10 mouse cellular contexts compared by ENCODE assay signal in genomic region chr10:127626433-127626832, GRCm38 (mm10). TPM values are rescaled to one million over a fixed set of nuclear protein-coding genes. Genes with fewer than 3 reads are reported as not detected.
DNase-seq lines count a peak whose midpoint lies in the region; ATAC-seq and TF ChIP-seq lines count a peak whose summit lies in the region.
"Had no signal": no experiment of that assay in that cellular context is flagged by ENCODE, and none has a peak within 500 bp of the region (broad histone marks: within the 10 kb centered on the region; RNA-seq: fewer than 3 reads in every experiment).

No protein-coding gene starts in this region.

- WGBS in small intestine, adult 2 months, result 87% methylated on average over 3 of the region's 3 CpGs
- 90% methylated on average over 3 of the region's 3 CpGs for WGBS in forebrain, embryonic 16.5 days
- WGBS in midbrain, embryonic 14.5 days, result 87% methylated on average over 3 of the region's 3 CpGs

- no peak overlapping the region for H3K4me3 ChIP-seq in bone marrow macrophage, adult 2 months (ENCODE audit: insufficient read depth, low read length)
- no peak overlapping the region for H3K4me3 ChIP-seq in small intestine, adult 2 months (ENCODE audit: low read depth, low read length)
- H3K4me3 ChIP-seq in forebrain, embryonic 16.5 days (replicated peaks; ENCODE audit: low read length), result no peak overlapping the region
- no peak overlapping the region for H3K4me3 ChIP-seq in midbrain, embryonic 14.5 days (replicated peaks; ENCODE audit: low read depth, low read length)
- H3K4me3 ChIP-seq: hindbrain, embryonic 15.5 days had no signal

- H3K27ac ChIP-seq in bone marrow macrophage, adult 2 months (ENCODE audit: insufficient read depth, low read depth, low read length), result no peak overlapping the region
- no peak overlapping the region for H3K27ac ChIP-seq in small intestine, adult 2 months (ENCODE audit: insufficient read depth, low read depth, low read length)
- no peak overlapping the region for H3K27ac ChIP-seq in forebrain, embryonic 16.5 days (ENCODE audit: low read length)
- H3K27ac ChIP-seq in midbrain, embryonic 14.5 days (replicated peaks; ENCODE audit: low read depth, low read length), result no peak overlapping the region
- H3K27ac ChIP-seq: hindbrain, embryonic 15.5 days had no signal

- no peak for ATAC-seq in forebrain, embryonic 16.5 days
- no peak for ATAC-seq in midbrain, embryonic 14.5 days (ENCODE audit: low FRiP score, low TSS enrichment)
- ATAC-seq: activated CD4-positive, CD25-positive, alpha-beta regulatory T cell, adult 4 months had no signal

- no peaks in the 10 kb centered on the region for H3K36me3 ChIP-seq in small intestine, adult 2 months (ENCODE audit: control insufficient read depth, insufficient read depth, low read length)
- no peaks in the 10 kb centered on the region for H3K36me3 ChIP-seq in forebrain, embryonic 16.5 days (ENCODE audit: control insufficient read depth, insufficient read depth)
- no peaks in the 10 kb centered on the region for H3K36me3 ChIP-seq in midbrain, embryonic 14.5 days (ENCODE audit: control insufficient read depth, insufficient read depth, low read length)
- H3K36me3 ChIP-seq: hindbrain, embryonic 15.5 days had no signal

- H3K9ac ChIP-seq in forebrain, embryonic 16.5 days (replicated peaks; ENCODE audit: low read depth, low read length), result no peak overlapping the region
- no peak overlapping the region for H3K9ac ChIP-seq in midbrain, embryonic 14.5 days (replicated peaks; ENCODE audit: low read length)
- H3K9ac ChIP-seq: hindbrain, embryonic 15.5 days had no signal

- H3K9me3 ChIP-seq in forebrain, embryonic 16.5 days (ENCODE audit: control insufficient read depth, low read length), result no peaks in the 10 kb centered on the region
- 0 out of 2 replicates have a peak, but pooled peaks cover 3% of the 10 kb centered on the region for H3K9me3 ChIP-seq in midbrain, embryonic 14.5 days (ENCODE audit: control insufficient read depth, low read length)
- H3K9me3 ChIP-seq: hindbrain, embryonic 15.5 days had no signal

- peaks cover 37% of the 10 kb centered on the region for H3K4me1 ChIP-seq in bone marrow macrophage, adult 2 months (ENCODE audit: control insufficient read depth, insufficient read depth, low read length)
- H3K4me1 ChIP-seq in small intestine, adult 2 months (ENCODE audit: control insufficient read depth, insufficient read depth, insufficient read length, low read length), result no peaks in the 10 kb centered on the region; the same call in 1 of the 2 replicates
- peaks cover 9% of the 10 kb centered on the region for H3K4me1 ChIP-seq in forebrain, embryonic 16.5 days (replicated peaks; ENCODE audit: control insufficient read depth, insufficient read depth, low read length)
- no peaks in the 10 kb centered on the region; the same call in 1 of the 2 replicates for H3K4me1 ChIP-seq in midbrain, embryonic 14.5 days (ENCODE audit: control insufficient read depth, insufficient read depth, low read length)
- H3K4me1 ChIP-seq: hindbrain, embryonic 15.5 days had no signal

- no peak for TF ChIP-seq POLR2A in bone marrow macrophage, adult 2 months (IDR thresholded peaks at IDR 0.05; ENCODE audit: borderline replicate concordance, low read depth, low read length)
- no peak for TF ChIP-seq POLR2A in small intestine, adult 2 months (IDR thresholded peaks at IDR 0.05; ENCODE audit: low read depth, low read length)

- DNase-seq in heart, adult 18-20 months, result peak; percentile 57 to 76
- no peak for DNase-seq in heart, adult 8-10 months (ENCODE audit: low spot score)
- DNase-seq in lung, postnatal 10 days, result peak; percentile 64
- DNase-seq in lung, postnatal 25 days (ENCODE audit: low spot score), result no peak
- no peak for DNase-seq in midbrain, embryonic 14.5 days

- H3K27me3 ChIP-seq in small intestine, adult 2 months (ENCODE audit: control insufficient read depth, insufficient read depth, low read length), result no peaks in the 10 kb centered on the region
- no peaks in the 10 kb centered on the region for H3K27me3 ChIP-seq in forebrain, embryonic 16.5 days (replicated peaks; ENCODE audit: control insufficient read depth, insufficient read depth, low read length)
- H3K27me3 ChIP-seq in midbrain, embryonic 14.5 days (ENCODE audit: control insufficient read depth, insufficient read depth, low read length), result no peaks in the 10 kb centered on the region
- H3K27me3 ChIP-seq: hindbrain, embryonic 15.5 days had no signal

- TF ChIP-seq CTCF in bone marrow macrophage, adult 2 months (IDR thresholded peaks at IDR 0.05; ENCODE audit: low read depth, low read length), result peak; percentile 26; the same call in 1 of the 2 replicates
- TF ChIP-seq CTCF in small intestine, adult 2 months (IDR thresholded peaks at IDR 0.05; ENCODE audit: extremely low read depth, insufficient read length, insufficient replicate concordance, low read depth, low read length), result peak; percentile 60; the same call in 1 of the 2 replicates

- H3K4me2 ChIP-seq in forebrain, embryonic 16.5 days (ENCODE audit: low read length), result no peak overlapping the region
- H3K4me2 ChIP-seq in midbrain, embryonic 14.5 days (ENCODE audit: low read length), result no peak overlapping the region
- H3K4me2 ChIP-seq: hindbrain, embryonic 15.5 days had no signal

RNA-seq across cellular contexts. Expression of gene Lrp1, which starts 5.5 kb away (rescaled TPM):
- total RNA-seq in heart, adult 18-20 months (2021), result 10 to 100 TPM; 65.2 to 69.7 TPM
- 10 to 100 TPM; 64.0 to 88.9 (median 74.0) TPM for total RNA-seq in heart, adult 8-10 months (2022)
- 361 and 418 TPM in 2 replicates for polyA plus RNA-seq in bone marrow macrophage, adult 2 months (2012; ENCODE audit: insufficient read depth, insufficient read length, missing spikeins)
- polyA plus RNA-seq in small intestine, adult 2 months (2012; rRNA removed), result 82.4 and 200 TPM in 2 replicates
- 114 and 117 TPM in 2 replicates for polyA plus RNA-seq in forebrain, embryonic 16.5 days (2015; fragmentation: Nextera tagmentation; extraction: Ambion mirVana)
- 110 and 131 TPM in 2 replicates for polyA plus RNA-seq in midbrain, embryonic 14.5 days (2014; fragmentation: Nextera tagmentation; extraction: Ambion mirVana)

RNA-seq across cellular contexts. Expression of gene Stat6, which starts 16.4 kb away (rescaled TPM):
- 10 to 100 TPM; 45.2 to 45.7 TPM for total RNA-seq in heart, adult 18-20 months (2021)
- 10 to 100 TPM; 38.4 to 43.7 (median 43.2) TPM for total RNA-seq in heart, adult 8-10 months (2022)
- 128 and 144 TPM in 2 replicates for polyA plus RNA-seq in bone marrow macrophage, adult 2 months (2012; ENCODE audit: insufficient read depth, insufficient read length, missing spikeins)
- 45.7 and 101 TPM in 2 replicates for polyA plus RNA-seq in small intestine, adult 2 months (2012; rRNA removed)
- 4.3 and 5.1 TPM in 2 replicates for polyA plus RNA-seq in forebrain, embryonic 16.5 days (2015; fragmentation: Nextera tagmentation; extraction: Ambion mirVana)
- 1.4 and 4.0 TPM in 2 replicates for polyA plus RNA-seq in midbrain, embryonic 14.5 days (2014; fragmentation: Nextera tagmentation; extraction: Ambion mirVana)

RNA-seq across cellular contexts. Expression of gene Nemp1, which starts 40.3 kb away (rescaled TPM):
- 1 to 10 TPM; 3.6 to 3.8 TPM for total RNA-seq in heart, adult 18-20 months (2021)
- total RNA-seq in heart, adult 8-10 months (2022), result 1 to 10 TPM; 3.0 to 5.1 (median 3.6) TPM
- polyA plus RNA-seq in bone marrow macrophage, adult 2 months (2012; ENCODE audit: insufficient read depth, insufficient read length, missing spikeins), result 11.0 and 13.5 TPM in 2 replicates
- polyA plus RNA-seq in small intestine, adult 2 months (2012; rRNA removed), result 0.67 and 2.5 TPM in 2 replicates
- 5.7 and 7.0 TPM in 2 replicates for polyA plus RNA-seq in forebrain, embryonic 16.5 days (2015; fragmentation: Nextera tagmentation; extraction: Ambion mirVana)
- polyA plus RNA-seq in midbrain, embryonic 14.5 days (2014; fragmentation: Nextera tagmentation; extraction: Ambion mirVana), result 2.6 and 3.5 TPM in 2 replicates

RNA-seq across cellular contexts. Expression of gene Nab2, which starts 41.9 kb away (rescaled TPM):
- 1 to 10 TPM; 4.8 to 5.3 TPM for total RNA-seq in heart, adult 18-20 months (2021)
- total RNA-seq in heart, adult 8-10 months (2022), result 10 to 100 TPM in 1 of 4 experiments, 1 to 10 TPM in 3; 5.0 to 10.3 (median 6.6) TPM
- polyA plus RNA-seq in bone marrow macrophage, adult 2 months (2012; ENCODE audit: insufficient read depth, insufficient read length, missing spikeins), result 21.4 and 25.4 TPM in 2 replicates
- polyA plus RNA-seq in small intestine, adult 2 months (2012; rRNA removed), result 9.4 and 31.8 TPM in 2 replicates
- 3.9 and 4.5 TPM in 2 replicates for polyA plus RNA-seq in forebrain, embryonic 16.5 days (2015; fragmentation: Nextera tagmentation; extraction: Ambion mirVana)
- 0.93 and 1.2 TPM in 2 replicates for polyA plus RNA-seq in midbrain, embryonic 14.5 days (2014; fragmentation: Nextera tagmentation; extraction: Ambion mirVana)

Comparison
In these comparisons a context has a peak if more than half of its experiments do, and no peak if none do; other contexts are left out.
1. DNase-seq: peak in heart, adult 18-20 months (2 of 2) and lung, postnatal 10 days (single experiment); none in heart, adult 8-10 months (single experiment), lung, postnatal 25 days (single experiment) and midbrain, embryonic 14.5 days (single experiment).